Mouse (Mus musculus): ENCODE data around the gene Klk5. TPM values are rescaled to one million over a fixed set of nuclear protein-coding genes. Genes with fewer than 3 reads are reported as not detected.

Klk5 gene
- polyA plus RNA-seq, 1 experiment, result not detected

- H3K27me3 ChIP-seq (ENCODE audit: control insufficient read depth, insufficient read depth, insufficient read length), result peaks cover 26% of the 10 kb centered on the region
- TF ChIP-seq MYOD1 (IDR thresholded peaks at IDR 0.05; ENCODE audit: control insufficient read depth, insufficient read length, low read depth) (no peak), CTCF (IDR thresholded peaks at IDR 0.05; ENCODE audit: control insufficient read depth, insufficient read depth, insufficient read length) (no peak), MYOG (IDR thresholded peaks at IDR 0.05; ENCODE audit: control insufficient read depth, extremely low read depth, insufficient read length) (no peak), MAX (IDR thresholded peaks at IDR 0.05) (no peak), FOSL1 (IDR thresholded peaks at IDR 0.05; ENCODE audit: insufficient read depth, low read length, poor library complexity, severe bottlenecking) (no peak), USF1 (IDR thresholded peaks at IDR 0.05; ENCODE audit: low read depth) (no peak), CEBPB (IDR thresholded peaks at IDR 0.05; ENCODE audit: low read depth) (no peak)
- no peak overlapping the region for H3K4me3 ChIP-seq (ENCODE audit: insufficient read depth, poor library complexity, severe bottlenecking)
- no peaks in the 10 kb centered on the region for H3K36me3 ChIP-seq (ENCODE audit: control insufficient read depth, insufficient read depth)
- H3K79me2 ChIP-seq (ENCODE audit: control insufficient read depth, insufficient read depth), result no peaks in the 10 kb centered on the region
- no peak overlapping the region for H3ac ChIP-seq (ENCODE audit: control insufficient read depth, insufficient read length, low read depth)
- no peaks in the 10 kb centered on the region for H3K79me3 ChIP-seq (ENCODE audit: low read depth)
Measured at GRCm38 (mm10) chr7:43827706-43828105, 14.1 kb upstream of the Klk5 start.

GRCm38 (mm10) chr7:43829006-43829405 is 12.8 kb upstream of the Klk5 start:
- Histone ChIP-seq H3K27me3 (ENCODE audit: control insufficient read depth, insufficient read depth, insufficient read length) (peaks cover 22% of the 10 kb centered on the region), H3K79me2 (ENCODE audit: control insufficient read depth, insufficient read depth) (no peaks in the 10 kb centered on the region), H3ac (ENCODE audit: control insufficient read depth, insufficient read length, low read depth) (no peak overlapping the region), H3K79me3 (ENCODE audit: low read depth) (no peaks in the 10 kb centered on the region), H3K4me3 (ENCODE audit: insufficient read depth, poor library complexity, severe bottlenecking) (no peak overlapping the region), H3K36me3 (ENCODE audit: control insufficient read depth, insufficient read depth) (no peaks in the 10 kb centered on the region)
- TF ChIP-seq MAX (IDR thresholded peaks at IDR 0.05) (no peak), CEBPB (IDR thresholded peaks at IDR 0.05; ENCODE audit: low read depth) (no peak), CTCF (IDR thresholded peaks at IDR 0.05; ENCODE audit: control insufficient read depth, insufficient read depth, insufficient read length) (no peak), USF1 (IDR thresholded peaks at IDR 0.05; ENCODE audit: low read depth) (no peak), MYOD1 (IDR thresholded peaks at IDR 0.05; ENCODE audit: control insufficient read depth, insufficient read length, low read depth) (no peak), MYOG (IDR thresholded peaks at IDR 0.05; ENCODE audit: control insufficient read depth, extremely low read depth, insufficient read length) (no peak), FOSL1 (IDR thresholded peaks at IDR 0.05; ENCODE audit: insufficient read depth, low read length, poor library complexity, severe bottlenecking) (no peak)

GRCm38 (mm10) chr7:43843801-43844200 is 2.0 kb downstream of the Klk5 start:
- no peak for TF ChIP-seq CTCF (IDR thresholded peaks at IDR 0.05; ENCODE audit: control insufficient read depth, insufficient read depth, insufficient read length)
- TF ChIP-seq CEBPB (IDR thresholded peaks at IDR 0.05; ENCODE audit: low read depth), result no peak
- TF ChIP-seq MAX (IDR thresholded peaks at IDR 0.05), result no peak
- no peak for TF ChIP-seq USF1 (IDR thresholded peaks at IDR 0.05; ENCODE audit: low read depth)
- no peak for TF ChIP-seq FOSL1 (IDR thresholded peaks at IDR 0.05; ENCODE audit: insufficient read depth, low read length, poor library complexity, severe bottlenecking)
- no peak for TF ChIP-seq MYOG (IDR thresholded peaks at IDR 0.05; ENCODE audit: control insufficient read depth, extremely low read depth, insufficient read length)
- TF ChIP-seq MYOD1 (IDR thresholded peaks at IDR 0.05; ENCODE audit: control insufficient read depth, insufficient read length, low read depth), result no peak
- Histone ChIP-seq H3K27me3 (ENCODE audit: control insufficient read depth, insufficient read depth, insufficient read length) (no peaks in the 10 kb centered on the region), H3K4me3 (ENCODE audit: insufficient read depth, poor library complexity, severe bottlenecking) (no peak overlapping the region), H3K36me3 (ENCODE audit: control insufficient read depth, insufficient read depth) (no peaks in the 10 kb centered on the region), H3K79me2 (ENCODE audit: control insufficient read depth, insufficient read depth) (no peaks in the 10 kb centered on the region), H3K79me3 (ENCODE audit: low read depth) (no peaks in the 10 kb centered on the region), H3ac (ENCODE audit: control insufficient read depth, insufficient read length, low read depth) (no peak overlapping the region)

GRCm38 (mm10) chr7:43851616-43852015 is 9.8 kb downstream of the Klk5 start:
- Histone ChIP-seq H3K36me3 (ENCODE audit: control insufficient read depth, insufficient read depth) (no peaks in the 10 kb centered on the region), H3ac (ENCODE audit: control insufficient read depth, insufficient read length, low read depth) (no peak overlapping the region), H3K27me3 (ENCODE audit: control insufficient read depth, insufficient read depth, insufficient read length) (peaks cover 10% of the 10 kb centered on the region), H3K79me3 (ENCODE audit: low read depth) (no peaks in the 10 kb centered on the region), H3K4me3 (ENCODE audit: insufficient read depth, poor library complexity, severe bottlenecking) (no peak overlapping the region), H3K79me2 (ENCODE audit: control insufficient read depth, insufficient read depth) (no peaks in the 10 kb centered on the region)
- no peak for TF ChIP-seq CEBPB (IDR thresholded peaks at IDR 0.05; ENCODE audit: low read depth)
- TF ChIP-seq MYOG (IDR thresholded peaks at IDR 0.05; ENCODE audit: control insufficient read depth, extremely low read depth, insufficient read length), result no peak
- no peak for TF ChIP-seq FOSL1 (IDR thresholded peaks at IDR 0.05; ENCODE audit: insufficient read depth, low read length, poor library complexity, severe bottlenecking)
- TF ChIP-seq MAX (IDR thresholded peaks at IDR 0.05), result no peak
- TF ChIP-seq CTCF (IDR thresholded peaks at IDR 0.05; ENCODE audit: control insufficient read depth, insufficient read depth, insufficient read length), result no peak
- TF ChIP-seq MYOD1 (IDR thresholded peaks at IDR 0.05; ENCODE audit: control insufficient read depth, insufficient read length, low read depth), result no peak
- TF ChIP-seq USF1 (IDR thresholded peaks at IDR 0.05; ENCODE audit: low read depth), result no peak

- Histone ChIP-seq H3K4me3 (ENCODE audit: insufficient read depth, poor library complexity, severe bottlenecking) (no peak overlapping the region), H3K27me3 (ENCODE audit: control insufficient read depth, insufficient read depth, insufficient read length) (peaks cover 10% of the 10 kb centered on the region), H3K79me3 (ENCODE audit: low read depth) (no peaks in the 10 kb centered on the region), H3K79me2 (ENCODE audit: control insufficient read depth, insufficient read depth) (no peaks in the 10 kb centered on the region), H3ac (ENCODE audit: control insufficient read depth, insufficient read length, low read depth) (no peak overlapping the region), H3K36me3 (ENCODE audit: control insufficient read depth, insufficient read depth) (no peaks in the 10 kb centered on the region)
- TF ChIP-seq MAX (IDR thresholded peaks at IDR 0.05) (no peak), USF1 (IDR thresholded peaks at IDR 0.05; ENCODE audit: low read depth) (no peak), FOSL1 (IDR thresholded peaks at IDR 0.05; ENCODE audit: insufficient read depth, low read length, poor library complexity, severe bottlenecking) (no peak), MYOG (IDR thresholded peaks at IDR 0.05; ENCODE audit: control insufficient read depth, extremely low read depth, insufficient read length) (no peak)
Measured at GRCm38 (mm10) chr7:43854642-43855380, 13.0 kb downstream of the Klk5 start.
